Mouse (Mus musculus) spleen, adult 2 months (tissue): ENCODE data around the gene Mcl1. TPM values are rescaled to one million over a fixed set of nuclear protein-coding genes. Genes with fewer than 3 reads are reported as not detected.

Source experiments
- DNase-seq, 2 experiments: peaks; one replicate each; pipeline versions ENCODE4 v3.0.0 to v3.0.0-alpha.2; 2012 to 2021; ENCODE audit warnings: low spot score in 2 of 2, low read depth in 1 of 2
- H3K27ac ChIP-seq: fragments of 200-500 bp; 2 replicates; pipeline ENCODE4 v1.5.1; 2012; ENCODE audit warnings: low read length, inconsistent platforms; ENCODE audit not compliant: insufficient read depth
- H3K27me3 ChIP-seq: fragments of 200-500 bp; 2 replicates; pipeline ENCODE4 v1.6.1; 2012; ENCODE audit warnings: mild to moderate bottlenecking, moderate library complexity, low read length, inconsistent platforms; ENCODE audit not compliant: control insufficient read depth, insufficient read depth
- H3K36me3 ChIP-seq: fragments of 200-500 bp; 2 replicates; pipeline ENCODE4 v1.6.1; 2012; ENCODE audit warnings: mild to moderate bottlenecking, low read length, inconsistent platforms; ENCODE audit not compliant: control insufficient read depth, insufficient read depth
- H3K4me1 ChIP-seq: fragments of 200-500 bp; 2 replicates; pipeline ENCODE4 v1.6.1; 2011; ENCODE audit warnings: inconsistent platforms; ENCODE audit not compliant: control insufficient read depth, insufficient read depth, insufficient read length
- H3K4me3 ChIP-seq: fragments of 200-500 bp; 2 replicates; pipeline ENCODE4 v1.5.1; 2011; ENCODE audit warnings: mild to moderate bottlenecking, inconsistent platforms; ENCODE audit not compliant: insufficient read depth, insufficient read length; ENCODE audit errors: extremely low read depth
- CTCF ChIP-seq: fragments of 200-500 bp; IDR thresholded peaks from 2 replicates; pipeline ENCODE4 v1.5.1; 2011; ENCODE audit warnings: mild to moderate bottlenecking, inconsistent platforms; ENCODE audit not compliant: insufficient read depth, insufficient read length, insufficient replicate concordance; ENCODE audit errors: extremely low read depth
- POLR2A ChIP-seq: fragments of 200-500 bp; IDR thresholded peaks from 2 replicates; pipeline ENCODE4 v1.6.1; 2011; ENCODE audit warnings: low read depth, low read length, inconsistent platforms
- WGBS: fragments of 180-500 bp; shearing (Covaris S2); methylation state at CpG from one replicate; pipeline ENCODE4 v1.1.7; 2018; 5-methylcytosine and 5-hydroxymethylcytosine counted together
- polyA plus RNA-seq: library from polyadenylated mRNA; depleted of rRNA; stranded (reverse); fragments of >200 nt; gene quantifications from 2 replicates; pipeline ENCODE4 v1.2.3, GENCODE M21; 2012

The Mcl1 gene
- polyA plus RNA-seq, 1 experiment: 169 TPM

DNA sequence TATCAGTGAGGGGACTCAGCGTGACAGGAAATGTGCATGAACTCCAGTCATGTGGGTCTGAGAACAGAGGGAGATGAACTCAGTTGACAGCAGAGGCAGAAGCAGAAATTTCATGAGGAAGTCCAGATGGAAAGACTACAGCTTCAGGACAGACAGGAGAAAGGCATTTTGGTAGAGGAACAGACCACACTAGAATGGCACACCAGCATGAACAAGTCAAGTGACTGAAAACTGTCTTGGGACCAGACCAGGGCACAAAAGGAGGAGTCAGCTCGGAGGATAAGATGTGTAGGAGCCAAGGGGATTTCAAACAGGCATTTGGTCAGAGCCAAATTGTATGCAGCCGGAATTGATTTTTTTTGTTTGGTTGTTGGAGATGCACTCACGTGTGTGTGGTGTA lies 23.0 kb upstream of the Mcl1 start:
- no peak overlapping the region for H3K4me3 ChIP-seq
- H3K27me3 ChIP-seq: no peaks in the 10 kb centered on the region
- TF ChIP-seq POLR2A (no peak), CTCF (no peak)
- 74% methylated on average over 4 of the region's 4 CpGs for WGBS
- H3K4me1 ChIP-seq: peaks cover 5% of the 10 kb centered on the region; the same call in 1 of the 2 replicates
- H3K36me3 ChIP-seq: peaks cover 16% of the 10 kb centered on the region
- DNase-seq: no peak
- peak overlapping the region; percentile 19; the same call in 1 of the 2 replicates for H3K27ac ChIP-seq

DNA sequence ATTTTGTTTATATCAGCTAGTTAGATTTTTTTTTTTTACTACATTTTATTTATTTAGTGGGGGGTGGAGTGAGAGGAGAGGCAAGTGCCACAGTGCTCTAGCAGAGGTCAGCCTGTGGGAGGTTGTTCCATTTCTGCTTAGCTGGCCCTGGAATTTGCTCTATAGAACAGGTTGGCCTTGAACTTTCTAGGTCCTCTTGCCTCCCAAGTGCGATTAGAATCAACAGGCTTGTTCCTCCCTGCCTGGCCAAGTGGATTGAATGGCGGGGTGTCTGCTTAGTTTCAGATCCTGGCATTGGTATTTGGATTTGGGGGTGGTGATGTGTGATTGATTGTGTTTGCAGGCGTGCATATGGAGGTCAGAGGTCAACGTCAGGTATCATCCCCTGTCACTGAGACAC lies 22.5 kb upstream of the Mcl1 start:
- 91% methylated on average over 4 of the region's 4 CpGs for WGBS
- H3K36me3 ChIP-seq: peaks cover 16% of the 10 kb centered on the region
- H3K27me3 ChIP-seq: no peaks in the 10 kb centered on the region
- no peak for DNase-seq
- 0 out of 2 replicates have a peak overlapping the region, but pooled peaks have one; percentile 32 for H3K27ac ChIP-seq
- no peak overlapping the region for H3K4me3 ChIP-seq
- peaks cover 5% of the 10 kb centered on the region; the same call in 1 of the 2 replicates for H3K4me1 ChIP-seq
- no peak for TF ChIP-seq POLR2A
- TF ChIP-seq CTCF: no peak

GRCm38 (mm10) chr3:95639694-95640093 lies 18.9 kb upstream of the Mcl1 start:
- Histone ChIP-seq H3K27ac (no peak overlapping the region), H3K4me1 (peaks cover 7% of the 10 kb centered on the region; the same call in 1 of the 2 replicates), H3K36me3 (peaks cover 1% of the 10 kb centered on the region), H3K27me3 (no peaks in the 10 kb centered on the region), H3K4me3 (no peak overlapping the region)
- TF ChIP-seq CTCF: no peak
- TF ChIP-seq POLR2A: no peak
- no peak for DNase-seq
- 93% methylated on average over 1 of the region's 1 CpGs for WGBS

- Histone ChIP-seq H3K36me3 (no peaks in the 10 kb centered on the region), H3K4me1 (peaks cover 10% of the 10 kb centered on the region; the same call in 1 of the 2 replicates), H3K27ac (no peak overlapping the region), H3K4me3 (no peak overlapping the region), H3K27me3 (no peaks in the 10 kb centered on the region)
- 84% methylated on average over 7 of the region's 7 CpGs for WGBS
- TF ChIP-seq CTCF (no peak), POLR2A (no peak)
- DNase-seq: no peak
These were observed 15.5 kb upstream of the Mcl1 start for GRCm38 (mm10) chr3:95643097-95643496.

DNA sequence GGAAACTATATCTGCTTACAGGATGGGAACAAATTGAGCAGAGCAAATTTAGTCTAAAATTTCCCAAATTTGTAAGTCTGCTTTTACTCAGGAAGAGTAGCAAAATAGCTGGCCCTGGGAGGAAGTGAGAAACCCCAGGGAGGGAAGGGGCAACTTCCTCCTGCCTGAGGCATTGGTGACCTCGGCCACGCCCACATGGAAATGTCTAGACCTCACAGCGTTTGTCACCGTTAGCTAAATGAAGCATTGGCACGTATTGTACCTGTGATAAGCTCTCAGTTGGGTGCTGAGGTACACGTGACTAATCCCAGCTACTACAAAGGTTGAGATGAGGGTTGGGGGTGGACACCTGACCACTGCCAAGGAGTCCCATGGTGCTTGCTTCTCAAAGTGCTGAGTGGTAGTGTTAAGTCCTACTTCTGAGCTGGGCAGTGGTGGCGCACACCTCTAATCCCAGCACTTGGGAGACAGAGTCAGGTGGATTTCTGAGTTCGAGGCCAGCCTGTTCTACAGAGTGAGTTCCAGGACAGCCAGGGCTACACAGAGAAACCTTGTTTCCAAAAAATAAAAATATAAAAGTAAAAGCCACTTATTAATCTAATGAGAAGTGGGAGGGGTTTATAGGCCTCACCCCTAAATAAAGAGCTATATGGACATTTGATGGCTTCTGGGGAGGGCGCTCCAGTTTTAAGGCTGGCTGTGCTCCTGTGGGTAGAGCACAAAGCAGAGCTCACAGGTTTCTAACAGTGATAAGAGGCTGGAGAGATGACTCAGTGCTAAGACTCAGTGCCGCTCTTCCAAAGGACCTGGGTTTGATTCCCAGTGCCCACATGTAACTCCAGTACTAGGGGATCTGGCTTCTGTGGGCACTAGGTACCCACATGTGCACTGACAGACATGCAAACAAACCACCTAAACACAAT lies 13.0 kb upstream of the Mcl1 start:
- peak; percentile 58 to 85 for DNase-seq
- Histone ChIP-seq H3K4me3 (no peak overlapping the region), H3K27me3 (no peaks in the 10 kb centered on the region), H3K36me3 (no peaks in the 10 kb centered on the region), H3K27ac (peak overlapping the region; percentile 59), H3K4me1 (peaks cover 15% of the 10 kb centered on the region; the same call in 1 of the 2 replicates)
- TF ChIP-seq CTCF (no peak), POLR2A (no peak)
- WGBS: 35% methylated on average over 10 of the region's 10 CpGs

GRCm38 (mm10) chr3:95648016-95648415 lies 10.6 kb upstream of the Mcl1 start:
- Histone ChIP-seq H3K27me3 (no peaks in the 10 kb centered on the region), H3K27ac (no peak overlapping the region), H3K36me3 (no peaks in the 10 kb centered on the region), H3K4me1 (peaks cover 36% of the 10 kb centered on the region), H3K4me3 (no peak overlapping the region)
- TF ChIP-seq CTCF (no peak), POLR2A (no peak)
- 85% methylated on average over 5 of the region's 5 CpGs for WGBS
- no peak for DNase-seq
